Mouse (Mus musculus) forebrain, postnatal 0 days (tissue): ENCODE measurements at regions not wholly inside any gene's neighbourhood (a gene's known extent, or its start where the extent isn't known, plus 50 kb on each side); places are given as distances from the start of the nearest gene placed in this dataset.
A peak's percentile ranks its signal among the peaks of the same experiment; 100 is the strongest.

Source experiments
- ATAC-seq: fragments of 200-750 bp; cut with Nextera tagmentation; 2 replicates; pipeline ENCODE4 v1.8.0; 2017; ENCODE audit warnings: mild to moderate bottlenecking, moderate library complexity
- DNase-seq: peaks from one replicate; pipeline ENCODE4 v3.0.0-alpha.2; 2015
- H3K27ac ChIP-seq: fragments of 300-500 bp; sonication (generic); 2 replicates; pipeline ENCODE4 v1.5.1; 2014; ENCODE audit warnings: low read depth, mild to moderate bottlenecking, antibody characterized with exemption, low read length, moderate library complexity, mixed read lengths
- H3K27me3 ChIP-seq: fragments of 300-500 bp; sonication (generic); 2 replicates; pipeline ENCODE4 v1.6.1; 2014; ENCODE audit warnings: mild to moderate bottlenecking, low read length, mixed read lengths; ENCODE audit not compliant: insufficient read depth
- H3K36me3 ChIP-seq: fragments of 300-500 bp; sonication (generic); 2 replicates; pipeline ENCODE4 v1.6.1; 2014; ENCODE audit warnings: mild to moderate bottlenecking, moderate library complexity; ENCODE audit not compliant: insufficient read depth
- H3K4me1 ChIP-seq: fragments of 300-500 bp; sonication (generic); 2 replicates; pipeline ENCODE4 v1.6.1; 2014; ENCODE audit warnings: antibody characterized with exemption; ENCODE audit not compliant: insufficient read depth
- H3K4me2 ChIP-seq: fragments of 300-500 bp; sonication (generic); 2 replicates; pipeline ENCODE4 v1.6.1; 2014; ENCODE audit warnings: low read depth, mild to moderate bottlenecking, moderate library complexity
- H3K4me3 ChIP-seq: fragments of 300-500 bp; sonication (generic); 2 replicates; pipeline ENCODE4 v1.5.1; 2014; ENCODE audit warnings: low read depth, low read length, mixed read lengths
- H3K9ac ChIP-seq: fragments of 300-500 bp; sonication (generic); 2 replicates; pipeline ENCODE4 v1.6.1; 2014; ENCODE audit warnings: mild to moderate bottlenecking
- H3K9me3 ChIP-seq: fragments of 300-500 bp; sonication (generic); 2 replicates; pipeline ENCODE4 v1.6.1; 2016; ENCODE audit warnings: low read length
- CTCF ChIP-seq: sonication (generic); IDR thresholded peaks from 2 replicates; pipeline ENCODE4 v1.5.1; 2016; ENCODE audit warnings: antibody characterized with exemption, control low read depth, low read depth
- WGBS: fragments of 180-500 bp; shearing (Covaris S2); extraction: QIAGEN DNeasy Blood & Tissue Kit; methylation state at CpG from one replicate; pipeline ENCODE4 v1.1.7; 2014; 5-methylcytosine and 5-hydroxymethylcytosine counted together

DNA sequence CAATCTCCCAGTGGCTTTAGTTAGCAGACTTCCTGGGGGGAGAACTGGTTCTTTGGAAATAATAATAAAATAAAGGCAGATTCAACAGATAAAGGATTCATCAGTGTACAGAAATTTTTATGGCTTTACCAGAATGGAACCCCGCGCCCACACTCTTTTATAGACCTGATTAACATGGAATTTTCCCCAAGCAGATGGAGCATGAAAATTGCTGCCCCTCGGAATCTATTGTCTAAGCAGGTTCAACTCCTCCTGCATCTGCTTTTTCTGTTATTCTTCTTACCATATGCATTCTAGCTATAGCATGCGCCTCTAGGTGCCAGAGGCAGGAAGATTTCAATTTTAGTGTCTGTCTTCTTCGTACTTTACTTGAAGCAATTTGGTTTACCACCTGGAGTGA, 190.5 kb downstream of the Dyrk2 start:
- no peak overlapping the region for H3K4me3 ChIP-seq

DNA sequence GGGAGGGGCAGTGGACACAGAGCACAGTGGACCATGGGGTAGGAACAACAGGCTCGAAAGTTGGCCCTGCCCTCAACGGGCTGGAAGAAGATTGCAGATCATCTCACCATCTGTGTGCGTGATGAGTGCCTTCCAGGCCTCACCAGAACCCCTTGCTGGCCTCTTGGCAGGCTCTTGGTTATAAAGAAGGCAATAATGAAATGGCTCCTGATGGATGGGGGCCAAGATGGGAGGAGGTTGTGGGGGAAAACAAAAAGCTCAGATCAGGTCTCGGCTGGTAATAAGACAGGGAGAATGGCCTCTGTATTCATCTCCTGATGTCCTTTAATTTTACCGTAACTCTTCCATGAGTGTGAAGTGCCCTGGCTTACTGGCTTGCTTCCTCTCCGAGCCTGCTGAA, 189.1 kb downstream of the Dyrk2 start:
- Histone ChIP-seq H3K4me1 (no peaks in the 10 kb centered on the region), H3K27ac (no peak overlapping the region), H3K9me3 (no peaks in the 10 kb centered on the region), H3K27me3 (no peaks in the 10 kb centered on the region), H3K4me2 (no peak overlapping the region), H3K36me3 (no peaks in the 10 kb centered on the region), H3K4me3 (no peak overlapping the region), H3K9ac (no peak overlapping the region)
- ATAC-seq (no peak), DNase-seq (no peak)
- no peak for TF ChIP-seq CTCF
- WGBS: 63% methylated on average over 6 of the region's 6 CpGs

More for the DNA sequence above, 190.5 kb downstream of the Dyrk2 start:
- H3K9ac ChIP-seq: no peak overlapping the region
- H3K9me3 ChIP-seq: no peaks in the 10 kb centered on the region
- DNase-seq (no peak), ATAC-seq (no peak)
- H3K4me2 ChIP-seq: no peak overlapping the region
- H3K36me3 ChIP-seq: no peaks in the 10 kb centered on the region
- H3K4me1 ChIP-seq: no peaks in the 10 kb centered on the region
- H3K27ac ChIP-seq: no peak overlapping the region
- no peak for TF ChIP-seq CTCF
- H3K27me3 ChIP-seq: no peaks in the 10 kb centered on the region
- WGBS: 58% methylated on average over 5 of the region's 5 CpGs

DNA sequence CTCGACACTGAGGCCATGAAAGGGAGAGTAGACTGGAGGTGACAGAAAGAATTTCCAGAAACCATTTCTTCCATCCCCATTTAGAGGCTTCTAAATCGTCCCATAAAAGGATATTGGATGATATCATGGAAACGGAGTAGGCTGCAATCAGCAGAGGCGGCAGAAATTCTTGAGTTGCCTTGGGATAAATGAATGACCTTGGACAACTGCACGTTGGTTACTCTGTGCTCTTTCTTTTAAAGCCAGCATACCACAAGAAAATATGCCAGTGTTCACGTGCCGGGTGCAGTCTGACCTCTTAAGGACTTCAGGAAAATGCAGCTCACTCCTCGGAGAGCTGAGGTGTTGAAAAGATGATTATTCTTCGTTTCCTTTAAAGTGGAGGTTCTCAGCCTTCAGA, 186.7 kb downstream of the Dyrk2 start:
- H3K27ac ChIP-seq: no peak overlapping the region
- no peaks in the 10 kb centered on the region for H3K36me3 ChIP-seq
- H3K9me3 ChIP-seq: no peaks in the 10 kb centered on the region
- ATAC-seq (no peak), DNase-seq (no peak)
- no peak overlapping the region for H3K4me3 ChIP-seq
- 84% methylated on average over 9 of the region's 9 CpGs for WGBS
- TF ChIP-seq CTCF: no peak
- no peak overlapping the region for H3K9ac ChIP-seq
- H3K4me1 ChIP-seq: no peaks in the 10 kb centered on the region
- H3K4me2 ChIP-seq: no peak overlapping the region
- H3K27me3 ChIP-seq: no peaks in the 10 kb centered on the region

DNA sequence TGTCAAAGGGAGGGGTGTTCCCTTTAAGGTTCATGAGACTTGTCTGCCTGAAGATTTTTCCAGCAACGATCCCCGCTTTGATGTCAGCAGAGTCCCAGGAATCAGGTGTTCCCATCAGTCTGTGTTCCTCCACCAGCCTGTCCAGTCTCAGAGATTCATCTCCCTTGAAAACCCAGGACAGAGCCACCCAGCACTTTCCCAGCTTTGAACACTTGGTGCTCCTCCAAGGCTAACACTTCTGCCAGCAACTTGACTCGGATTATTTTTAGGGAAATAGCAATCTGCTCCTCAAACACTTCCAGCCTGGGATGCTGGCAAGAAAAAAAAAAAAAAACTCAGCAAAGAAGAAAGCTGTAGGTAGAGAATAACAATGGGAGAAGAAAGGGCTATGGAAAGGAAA, 170.7 kb downstream of the Dyrk2 start:
- TF ChIP-seq CTCF: no peak
- DNase-seq (peak; percentile 73), ATAC-seq (peak; percentile 71; the same call in 1 of the 2 replicates)
- H3K9ac ChIP-seq: no peak overlapping the region
- no peaks in the 10 kb centered on the region for H3K4me1 ChIP-seq
- WGBS: 65% methylated on average over 3 of the region's 3 CpGs
- H3K27ac ChIP-seq: no peak overlapping the region
- no peaks in the 10 kb centered on the region for H3K9me3 ChIP-seq
- no peaks in the 10 kb centered on the region for H3K36me3 ChIP-seq
- no peak overlapping the region for H3K4me3 ChIP-seq
- H3K27me3 ChIP-seq: no peaks in the 10 kb centered on the region
- H3K4me2 ChIP-seq: no peak overlapping the region

DNA sequence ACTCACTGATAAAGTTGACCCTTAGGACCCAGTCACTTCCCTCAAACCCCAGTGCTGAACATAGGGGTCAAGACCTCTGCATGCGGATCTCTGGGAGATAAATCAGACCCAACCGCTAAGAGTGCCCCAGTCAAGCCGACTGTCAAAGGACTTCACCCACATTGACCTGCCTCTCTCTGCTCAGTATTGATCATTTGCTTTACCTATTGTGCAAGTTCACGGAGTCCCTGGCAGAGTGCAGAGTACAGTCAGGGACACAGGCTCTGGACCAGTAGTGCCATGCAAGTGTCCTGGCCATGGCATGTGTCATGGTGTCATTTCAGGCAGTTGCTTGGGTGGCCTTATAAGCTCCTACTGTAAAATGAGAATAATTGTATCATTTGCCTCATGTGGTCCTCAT, 169.9 kb downstream of the Dyrk2 start:
- Histone ChIP-seq H3K9ac (no peak overlapping the region), H3K27ac (no peak overlapping the region), H3K4me2 (no peak overlapping the region), H3K9me3 (no peaks in the 10 kb centered on the region), H3K4me3 (no peak overlapping the region), H3K4me1 (no peaks in the 10 kb centered on the region), H3K27me3 (no peaks in the 10 kb centered on the region), H3K36me3 (no peaks in the 10 kb centered on the region)
- TF ChIP-seq CTCF: no peak
- WGBS: 94% methylated on average over 4 of the region's 4 CpGs
- DNase-seq: no peak
- no peak for ATAC-seq

DNA sequence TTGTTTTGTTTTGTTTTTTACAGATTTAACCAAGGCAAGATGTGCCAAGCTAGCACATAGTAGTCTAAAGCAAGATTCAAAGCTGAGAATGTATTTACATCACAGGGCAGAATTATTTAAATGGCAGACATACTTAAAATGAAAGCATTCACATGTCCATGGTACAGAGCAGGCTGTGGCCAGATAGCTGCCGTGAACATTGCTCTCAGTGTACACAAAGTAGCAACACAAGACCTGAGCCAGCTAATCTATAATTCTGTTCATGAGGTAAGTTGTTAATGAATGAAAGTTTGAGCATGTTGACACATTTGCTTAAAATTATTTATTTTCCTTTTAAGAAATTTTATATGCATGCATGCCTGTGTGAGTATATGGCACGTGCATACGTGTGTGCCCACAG, 164.0 kb downstream of the Dyrk2 start:
- DNase-seq (no peak), ATAC-seq (no peak)
- H3K36me3 ChIP-seq: no peaks in the 10 kb centered on the region
- H3K4me3 ChIP-seq: no peak overlapping the region
- no peaks in the 10 kb centered on the region for H3K9me3 ChIP-seq
- no peaks in the 10 kb centered on the region for H3K27me3 ChIP-seq
- WGBS: 81% methylated on average over 3 of the region's 3 CpGs
- H3K4me1 ChIP-seq: 0 out of 2 replicates have a peak, but pooled peaks cover 2% of the 10 kb centered on the region
- TF ChIP-seq CTCF: no peak
- no peak overlapping the region for H3K4me2 ChIP-seq
- no peak overlapping the region for H3K27ac ChIP-seq
- no peak overlapping the region for H3K9ac ChIP-seq

DNA sequence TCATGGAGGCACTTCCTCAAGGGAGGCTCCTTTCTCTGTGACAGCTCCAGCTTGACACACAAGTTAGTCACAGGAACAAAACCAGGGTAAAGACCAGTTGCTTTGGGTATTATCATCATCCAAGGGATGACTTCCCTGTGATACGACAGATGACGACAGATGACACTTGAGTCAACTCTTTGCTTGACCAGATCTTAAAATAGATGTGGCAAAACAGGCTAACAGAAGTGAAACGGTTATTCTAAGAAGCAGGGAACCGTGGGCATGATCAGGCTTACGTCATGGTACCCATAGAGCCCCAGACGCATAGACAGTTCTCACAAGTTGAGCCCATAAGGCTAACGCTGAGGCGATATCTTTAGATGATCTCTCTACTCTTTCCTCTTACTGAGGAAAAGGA, 160.3 kb downstream of the Dyrk2 start:
- Histone ChIP-seq H3K4me3 (no peak overlapping the region), H3K4me1 (peaks cover 5% of the 10 kb centered on the region; the same call in 1 of the 2 replicates), H3K9me3 (no peaks in the 10 kb centered on the region), H3K27ac (no peak overlapping the region), H3K4me2 (no peak overlapping the region), H3K27me3 (no peaks in the 10 kb centered on the region), H3K9ac (no peak overlapping the region), H3K36me3 (no peaks in the 10 kb centered on the region)
- WGBS: 95% methylated on average over 8 of the region's 8 CpGs
- no peak for ATAC-seq
- no peak for DNase-seq
- TF ChIP-seq CTCF: no peak

DNA sequence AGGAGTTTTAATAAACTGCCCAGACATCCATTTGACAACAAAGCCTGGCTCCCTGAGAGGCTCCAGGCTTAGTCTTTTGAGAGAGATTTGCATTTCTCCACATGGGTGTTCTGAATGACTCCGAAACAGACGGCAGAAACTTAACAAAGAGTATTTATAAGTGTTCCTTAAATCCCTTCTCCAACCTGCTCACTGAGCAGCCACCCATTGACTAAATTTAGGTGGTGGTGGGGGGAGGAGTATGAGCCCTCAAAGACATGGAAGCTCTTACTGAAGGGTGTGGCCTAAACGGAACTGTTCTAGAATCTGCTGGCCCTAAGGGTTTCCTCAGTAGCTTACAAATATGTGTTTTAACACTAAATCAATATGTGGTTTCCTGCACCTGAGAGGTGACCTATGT, 158.5 kb downstream of the Dyrk2 start:
- H3K4me3 ChIP-seq: no peak overlapping the region
- no peak overlapping the region for H3K9ac ChIP-seq
- ATAC-seq (peak; percentile 69), DNase-seq (no peak)
- H3K27me3 ChIP-seq: no peaks in the 10 kb centered on the region
- no peaks in the 10 kb centered on the region for H3K9me3 ChIP-seq
- WGBS: 35% methylated on average over 3 of the region's 3 CpGs
- no peak overlapping the region for H3K4me2 ChIP-seq
- TF ChIP-seq CTCF: no peak
- H3K27ac ChIP-seq: peak overlapping the region; percentile 21; the same call in 1 of the 2 replicates
- H3K36me3 ChIP-seq: no peaks in the 10 kb centered on the region
- peaks cover 5% of the 10 kb centered on the region; the same call in 1 of the 2 replicates for H3K4me1 ChIP-seq
